Mouse (Mus musculus): ENCODE measurements around the gene Col11a2. TPM values are rescaled to one million over a fixed set of nuclear protein-coding genes. Genes with fewer than 3 reads are reported as not detected.

The Col11a2 gene
- polyA plus RNA-seq, 1 experiment from 2014 or later = 2.1 TPM

- no peak for ATAC-seq (ENCODE audit: low FRiP score, low TSS enrichment)
- WGBS = 53% methylated on average over 3 of the region's 3 CpGs
- Histone ChIP-seq H3K4me1 (ENCODE audit: control insufficient read depth, insufficient read depth, low read length) (no peaks in the 10 kb centered on the region), H3K9me3 (ENCODE audit: control insufficient read depth, low read length) (peaks cover 3% of the 10 kb centered on the region; the same call in 1 of the 2 replicates), H3K4me2 (replicated peaks; ENCODE audit: low read depth, low read length) (no peak overlapping the region), H3K36me3 (ENCODE audit: control insufficient read depth, insufficient read depth, low read length) (no peaks in the 10 kb centered on the region), H3K4me3 (ENCODE audit: low read length) (no peak overlapping the region), H3K9ac (ENCODE audit: low read depth, low read length) (no peak overlapping the region), H3K27ac (ENCODE audit: low read depth, low read length) (no peak overlapping the region), H3K27me3 (ENCODE audit: control insufficient read depth, insufficient read depth, low read length) (no peaks in the 10 kb centered on the region)
These were observed 29.6 kb downstream of the Col11a2 start for GRCm38 (mm10) chr17:34068864-34069263.

- H3K27ac ChIP-seq (ENCODE audit: low read depth, low read length) = no peak overlapping the region
- H3K36me3 ChIP-seq (ENCODE audit: control insufficient read depth, insufficient read depth, low read length) = no peaks in the 10 kb centered on the region
- peaks cover 14% of the 10 kb centered on the region; the same call in 1 of the 2 replicates for H3K27me3 ChIP-seq (ENCODE audit: control insufficient read depth, insufficient read depth, low read length)
- 72% methylated on average over 5 of the region's 5 CpGs for WGBS
- H3K9ac ChIP-seq (ENCODE audit: low read depth, low read length) = no peak overlapping the region
- H3K9me3 ChIP-seq (ENCODE audit: control insufficient read depth, low read length) = peaks cover 3% of the 10 kb centered on the region; the same call in 1 of the 2 replicates
- H3K4me2 ChIP-seq (replicated peaks; ENCODE audit: low read depth, low read length) = no peak overlapping the region
- H3K4me1 ChIP-seq (ENCODE audit: control insufficient read depth, insufficient read depth, low read length) = no peaks in the 10 kb centered on the region
- no peak for ATAC-seq (ENCODE audit: low FRiP score, low TSS enrichment)
- H3K4me3 ChIP-seq (ENCODE audit: low read length) = no peak overlapping the region
These were observed 32.9 kb downstream of the Col11a2 start for GRCm38 (mm10) chr17:34072091-34072490.

DNA sequence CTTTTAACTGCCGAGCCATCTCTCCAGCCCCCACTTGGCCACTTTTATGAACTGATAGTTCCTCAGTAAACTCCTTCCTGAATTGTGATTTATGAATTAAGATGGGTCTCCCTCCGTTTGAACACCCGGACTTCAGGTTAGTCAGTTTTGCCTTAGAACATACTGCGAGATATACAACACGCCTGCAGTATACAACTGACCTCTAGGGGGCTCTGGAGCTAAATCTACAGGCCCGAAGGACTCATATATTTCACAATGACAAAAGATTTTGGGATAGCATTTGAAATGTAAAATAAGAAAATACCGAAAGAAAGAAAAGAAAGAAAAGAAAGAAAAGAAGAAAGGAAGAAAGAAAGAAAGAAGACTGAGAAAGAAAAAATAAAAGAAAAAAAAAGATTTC is 36.0 kb downstream of the Col11a2 start:
- 45% methylated on average over 7 of the region's 7 CpGs for WGBS
- Histone ChIP-seq H3K27ac (ENCODE audit: low read depth, low read length) (no peak overlapping the region), H3K9me3 (ENCODE audit: control insufficient read depth, low read length) (peaks cover 3% of the 10 kb centered on the region; the same call in 1 of the 2 replicates), H3K27me3 (ENCODE audit: control insufficient read depth, insufficient read depth, low read length) (peaks cover 18% of the 10 kb centered on the region; the same call in 1 of the 2 replicates), H3K36me3 (ENCODE audit: control insufficient read depth, insufficient read depth, low read length) (no peaks in the 10 kb centered on the region), H3K9ac (ENCODE audit: low read depth, low read length) (no peak overlapping the region), H3K4me3 (ENCODE audit: low read length) (no peak overlapping the region), H3K4me2 (replicated peaks; ENCODE audit: low read depth, low read length) (no peak overlapping the region), H3K4me1 (ENCODE audit: control insufficient read depth, insufficient read depth, low read length) (no peaks in the 10 kb centered on the region)
- no peak for ATAC-seq (ENCODE audit: low FRiP score, low TSS enrichment)

GRCm38 (mm10) chr17:34077549-34077948 is 38.3 kb downstream of the Col11a2 start:
- H3K4me1 ChIP-seq (ENCODE audit: control insufficient read depth, insufficient read depth, low read length) = no peaks in the 10 kb centered on the region
- H3K27me3 ChIP-seq (ENCODE audit: control insufficient read depth, insufficient read depth, low read length) = peaks cover 18% of the 10 kb centered on the region; the same call in 1 of the 2 replicates
- H3K4me2 ChIP-seq (replicated peaks; ENCODE audit: low read depth, low read length) = no peak overlapping the region
- 1% methylated on average over 9 of the region's 9 CpGs for WGBS
- H3K4me3 ChIP-seq (ENCODE audit: low read length) = no peak overlapping the region
- H3K9ac ChIP-seq (ENCODE audit: low read depth, low read length) = no peak overlapping the region
- H3K36me3 ChIP-seq (ENCODE audit: control insufficient read depth, insufficient read depth, low read length) = no peaks in the 10 kb centered on the region
- no peak overlapping the region for H3K27ac ChIP-seq (ENCODE audit: low read depth, low read length)
- no peak for ATAC-seq (ENCODE audit: low FRiP score, low TSS enrichment)
- H3K9me3 ChIP-seq (ENCODE audit: control insufficient read depth, low read length) = no peaks in the 10 kb centered on the region

DNA sequence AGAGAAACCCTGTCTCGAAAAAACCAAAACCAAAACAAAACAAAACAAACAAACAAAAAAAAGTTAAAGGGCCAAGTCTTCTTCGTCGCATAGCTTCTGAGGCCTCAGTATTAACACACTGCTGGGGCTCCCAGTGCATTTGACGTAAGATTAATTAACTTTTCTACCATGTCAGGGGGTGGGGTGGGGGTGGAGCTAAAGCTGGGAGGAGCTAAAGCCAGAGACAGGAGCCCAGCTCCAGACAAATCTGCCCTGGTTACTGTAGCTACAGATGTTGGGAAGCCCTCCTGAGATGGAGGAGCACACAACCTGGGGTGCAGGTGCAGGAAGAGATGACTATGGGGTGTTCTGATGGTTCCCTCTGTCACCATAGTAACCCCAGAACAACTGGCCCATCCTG is 38.9 kb downstream of the Col11a2 start:
- H3K4me1 ChIP-seq (ENCODE audit: control insufficient read depth, insufficient read depth, low read length) = no peaks in the 10 kb centered on the region
- H3K36me3 ChIP-seq (ENCODE audit: control insufficient read depth, insufficient read depth, low read length) = no peaks in the 10 kb centered on the region
- H3K27ac ChIP-seq (ENCODE audit: low read depth, low read length) = no peak overlapping the region
- H3K9me3 ChIP-seq (ENCODE audit: control insufficient read depth, low read length) = no peaks in the 10 kb centered on the region
- H3K27me3 ChIP-seq (ENCODE audit: control insufficient read depth, insufficient read depth, low read length) = peaks cover 18% of the 10 kb centered on the region; the same call in 1 of the 2 replicates
- ATAC-seq (ENCODE audit: low FRiP score, low TSS enrichment) = no peak
- H3K4me2 ChIP-seq (replicated peaks; ENCODE audit: low read depth, low read length) = no peak overlapping the region
- no peak overlapping the region for H3K4me3 ChIP-seq (ENCODE audit: low read length)
- H3K9ac ChIP-seq (ENCODE audit: low read depth, low read length) = no peak overlapping the region
- 61% methylated on average over 4 of the region's 4 CpGs for WGBS

DNA sequence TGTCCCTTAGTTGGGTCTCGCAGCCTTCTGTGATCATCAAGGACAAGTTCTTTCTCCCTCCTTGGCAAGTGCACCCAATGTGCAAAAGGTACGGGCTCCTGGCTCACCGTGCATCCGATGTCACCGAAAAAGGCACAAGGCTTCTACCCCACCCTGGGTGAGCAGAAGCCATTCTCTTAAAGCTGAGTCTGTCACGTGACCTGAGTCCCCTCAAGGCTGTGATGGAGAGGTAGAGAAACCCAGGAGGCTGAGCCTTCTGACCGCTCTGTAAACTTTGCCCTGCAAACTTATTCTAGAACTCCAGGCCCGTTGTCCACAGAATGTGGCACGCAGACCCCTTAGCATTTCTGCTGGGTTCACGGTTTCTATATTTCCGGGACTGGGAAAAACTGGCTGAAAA is 39.8 kb downstream of the Col11a2 start:
- no peaks in the 10 kb centered on the region for H3K9me3 ChIP-seq (ENCODE audit: control insufficient read depth, low read length)
- H3K36me3 ChIP-seq (ENCODE audit: control insufficient read depth, insufficient read depth, low read length) = no peaks in the 10 kb centered on the region
- H3K4me3 ChIP-seq (ENCODE audit: low read length) = no peak overlapping the region
- ATAC-seq (ENCODE audit: low FRiP score, low TSS enrichment) = no peak
- no peaks in the 10 kb centered on the region for H3K4me1 ChIP-seq (ENCODE audit: control insufficient read depth, insufficient read depth, low read length)
- no peak overlapping the region for H3K9ac ChIP-seq (ENCODE audit: low read depth, low read length)
- no peak overlapping the region for H3K27ac ChIP-seq (ENCODE audit: low read depth, low read length)
- no peak overlapping the region for H3K4me2 ChIP-seq (replicated peaks; ENCODE audit: low read depth, low read length)
- 93% methylated on average over 11 of the region's 11 CpGs for WGBS
- peaks cover 18% of the 10 kb centered on the region; the same call in 1 of the 2 replicates for H3K27me3 ChIP-seq (ENCODE audit: control insufficient read depth, insufficient read depth, low read length)

DNA sequence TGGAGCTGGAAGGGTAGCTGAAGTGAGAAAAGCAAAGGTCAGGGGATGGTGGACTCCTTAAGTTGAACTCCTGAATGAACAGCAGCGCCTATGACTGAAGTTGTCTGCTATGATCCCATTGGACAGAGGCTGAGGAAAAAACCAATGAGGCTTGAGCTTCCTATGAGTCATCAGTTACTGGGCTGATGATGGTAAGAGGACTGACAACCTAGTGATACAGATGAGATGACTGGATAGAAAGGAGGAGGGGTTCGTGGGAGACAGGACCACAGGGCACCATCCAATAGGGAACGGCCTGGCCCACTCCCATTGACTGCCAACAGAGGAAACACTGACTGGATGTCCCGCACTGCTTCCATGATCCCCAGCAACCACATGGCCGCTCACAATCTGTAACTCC is 40.4 kb downstream of the Col11a2 start:
- Histone ChIP-seq H3K9me3 (ENCODE audit: control insufficient read depth, low read length) (no peaks in the 10 kb centered on the region), H3K36me3 (ENCODE audit: control insufficient read depth, insufficient read depth, low read length) (no peaks in the 10 kb centered on the region), H3K4me1 (ENCODE audit: control insufficient read depth, insufficient read depth, low read length) (no peaks in the 10 kb centered on the region), H3K4me2 (replicated peaks; ENCODE audit: low read depth, low read length) (no peak overlapping the region), H3K4me3 (ENCODE audit: low read length) (no peak overlapping the region), H3K9ac (ENCODE audit: low read depth, low read length) (no peak overlapping the region), H3K27ac (ENCODE audit: low read depth, low read length) (no peak overlapping the region), H3K27me3 (ENCODE audit: control insufficient read depth, insufficient read depth, low read length) (peaks cover 18% of the 10 kb centered on the region; the same call in 1 of the 2 replicates)
- 17% methylated on average over 5 of the region's 5 CpGs for WGBS
- ATAC-seq (ENCODE audit: low FRiP score, low TSS enrichment) = peak; percentile 64

DNA sequence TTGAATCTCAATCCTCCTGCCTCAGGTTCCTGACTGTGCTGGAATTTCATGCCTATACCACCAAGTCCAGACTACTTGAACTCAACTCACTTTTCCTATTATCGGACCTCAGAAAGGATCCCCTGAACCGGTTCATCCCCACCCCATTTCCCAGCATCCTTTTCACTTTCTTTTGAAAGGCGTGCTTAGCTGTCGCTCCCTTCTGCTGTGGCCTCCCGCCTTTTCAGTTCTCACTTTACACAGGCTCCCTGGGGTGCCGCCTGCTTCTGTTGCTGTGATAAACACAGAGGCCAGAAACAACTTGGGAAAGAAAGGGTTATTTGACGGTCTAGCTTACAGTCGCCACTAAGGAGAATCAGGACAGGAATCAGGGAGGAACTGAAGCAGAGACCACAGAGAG is 43.9 kb downstream of the Col11a2 start:
- H3K27ac ChIP-seq (ENCODE audit: low read depth, low read length) = no peak overlapping the region
- no peaks in the 10 kb centered on the region for H3K9me3 ChIP-seq (ENCODE audit: control insufficient read depth, low read length)
- 14% methylated on average over 8 of the region's 8 CpGs for WGBS
- H3K9ac ChIP-seq (ENCODE audit: low read depth, low read length) = no peak overlapping the region
- H3K4me3 ChIP-seq (ENCODE audit: low read length) = no peak overlapping the region
- ATAC-seq (ENCODE audit: low FRiP score, low TSS enrichment) = no peak
- no peak overlapping the region for H3K4me2 ChIP-seq (replicated peaks; ENCODE audit: low read depth, low read length)
- H3K36me3 ChIP-seq (ENCODE audit: control insufficient read depth, insufficient read depth, low read length) = no peaks in the 10 kb centered on the region
- no peaks in the 10 kb centered on the region for H3K27me3 ChIP-seq (ENCODE audit: control insufficient read depth, insufficient read depth, low read length)
- H3K4me1 ChIP-seq (ENCODE audit: control insufficient read depth, insufficient read depth, low read length) = no peaks in the 10 kb centered on the region

DNA sequence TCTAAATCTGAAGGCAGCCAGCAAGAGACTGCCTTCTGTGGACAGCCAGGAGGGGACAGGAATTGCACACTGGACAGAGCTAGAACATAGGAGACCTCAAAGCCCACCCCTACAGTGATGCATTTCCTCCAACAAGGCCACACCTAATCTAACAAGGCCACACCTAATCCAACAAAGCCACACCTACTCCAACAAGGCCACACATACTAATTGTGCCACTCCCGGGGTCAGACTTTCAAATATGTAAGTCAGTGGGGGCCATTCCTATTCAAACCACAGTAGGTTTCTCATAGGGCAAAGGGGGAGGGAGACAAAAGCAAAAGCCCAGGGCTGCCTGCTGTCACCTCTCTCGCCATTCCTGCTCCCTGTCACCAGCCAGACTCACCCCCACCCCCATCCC is 48.1 kb downstream of the Col11a2 start:
- no peaks in the 10 kb centered on the region for H3K9me3 ChIP-seq (ENCODE audit: control insufficient read depth, low read length)
- no peaks in the 10 kb centered on the region for H3K4me1 ChIP-seq (ENCODE audit: control insufficient read depth, insufficient read depth, low read length)
- 54% methylated on average over 2 of the region's 2 CpGs for WGBS
- no peak overlapping the region for H3K4me2 ChIP-seq (replicated peaks; ENCODE audit: low read depth, low read length)
- H3K36me3 ChIP-seq (ENCODE audit: control insufficient read depth, insufficient read depth, low read length) = no peaks in the 10 kb centered on the region
- H3K27me3 ChIP-seq (ENCODE audit: control insufficient read depth, insufficient read depth, low read length) = no peaks in the 10 kb centered on the region
- no peak for ATAC-seq (ENCODE audit: low FRiP score, low TSS enrichment)
- no peak overlapping the region for H3K27ac ChIP-seq (ENCODE audit: low read depth, low read length)
- no peak overlapping the region for H3K9ac ChIP-seq (ENCODE audit: low read depth, low read length)
- H3K4me3 ChIP-seq (ENCODE audit: low read length) = no peak overlapping the region
